7 mouse cellular contexts compared by ENCODE assay signal in the genomic region with DNA sequence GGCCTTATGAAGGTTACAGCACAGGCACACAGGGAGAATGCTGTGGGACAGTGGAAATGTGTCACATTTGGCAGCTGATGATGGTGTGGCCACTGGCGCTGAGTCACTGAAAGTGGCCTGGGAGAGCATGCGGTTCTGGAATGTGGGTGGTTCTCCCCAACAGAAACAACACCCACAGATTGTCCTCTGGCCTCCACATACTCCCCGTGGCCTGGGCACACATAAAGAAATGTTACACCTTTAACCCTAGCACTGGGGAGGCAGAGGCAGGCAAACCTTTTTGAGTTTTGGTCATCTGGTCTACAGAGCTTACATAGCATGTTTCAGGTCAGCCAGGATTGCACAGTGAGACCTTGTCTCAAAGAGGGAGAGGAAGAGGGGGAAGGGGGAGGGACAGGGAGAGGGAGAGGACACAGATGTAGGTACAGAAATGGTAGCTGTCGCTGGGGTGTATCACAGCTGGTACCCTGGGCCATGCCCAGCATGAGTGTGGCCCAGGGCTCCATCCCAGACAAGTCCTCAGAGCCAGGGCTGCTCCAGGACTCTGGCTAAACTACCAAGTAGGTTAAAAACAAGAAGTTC.
DNase-seq lines count a peak whose midpoint lies in the region; ATAC-seq and TF ChIP-seq lines count a peak whose summit lies in the region.

No protein-coding gene starts in this region.

- H3K4me1 ChIP-seq in heart, embryonic 15.5 days (replicated peaks): peaks cover 24% of the 10 kb centered on the region
- H3K4me1 ChIP-seq in limb, embryonic 11.5 days (ENCODE audit: control insufficient read depth, insufficient read depth, low read length): peaks cover 16% of the 10 kb centered on the region
- H3K4me1 ChIP-seq in olfactory bulb, adult 2 months (ENCODE audit: control insufficient read depth, insufficient read depth, low read length): peaks cover 13% of the 10 kb centered on the region

- no peaks in the 10 kb centered on the region for H3K27me3 ChIP-seq in Patski
- no peaks in the 10 kb centered on the region for H3K27me3 ChIP-seq in heart, embryonic 15.5 days
- H3K27me3 ChIP-seq in limb, embryonic 11.5 days (ENCODE audit: control insufficient read depth, insufficient read depth, low read length): no peaks in the 10 kb centered on the region

- H3K9ac ChIP-seq in heart, embryonic 15.5 days: peak overlapping the region; percentile 4; the same call in 1 of the 2 replicates
- peak overlapping the region; percentile 62; the same call in 1 of the 2 replicates for H3K9ac ChIP-seq in limb, embryonic 11.5 days (ENCODE audit: low read length)

- H3K9me3 ChIP-seq in heart, embryonic 15.5 days (replicated peaks): no peaks in the 10 kb centered on the region
- no peaks in the 10 kb centered on the region; the same call in 1 of the 2 replicates for H3K9me3 ChIP-seq in limb, embryonic 11.5 days (ENCODE audit: control insufficient read depth, low read length)

- DNase-seq in Patski (ENCODE audit: low read depth, low spot score): no peak
- DNase-seq in embryo, embryonic 10.5 days (ENCODE audit: low spot score): peak; percentile 52
- peak; percentile 45 for DNase-seq in limb, embryonic 11.5 days (ENCODE audit: low spot score)
- DNase-seq in cerebellum, adult 11 months: no peak
- DNase-seq in layer of hippocampus, adult 9-11 months: no peak

- no peak overlapping the region for H3K4me3 ChIP-seq in heart, embryonic 15.5 days
- H3K4me3 ChIP-seq in limb, embryonic 11.5 days (ENCODE audit: low read depth, low read length): no peak overlapping the region
- no peak overlapping the region for H3K4me3 ChIP-seq in olfactory bulb, adult 2 months (ENCODE audit: insufficient read depth, low read depth, low read length)

- in situ Hi-C loops in Patski (cut with MboI; ENCODE audit: low pct_unique_long_range_greater_than_20kb): no loop called here

- TF ChIP-seq POLR2A in olfactory bulb, adult 2 months (IDR thresholded peaks at IDR 0.05; ENCODE audit: insufficient read depth, low read depth, low read length): no peak

- peak overlapping the region; percentile 69 for H3K27ac ChIP-seq in heart, embryonic 15.5 days
- H3K27ac ChIP-seq in limb, embryonic 11.5 days (replicated peaks; ENCODE audit: low read depth, low read length): peak overlapping the region; percentile 90
- H3K27ac ChIP-seq in olfactory bulb, adult 2 months (ENCODE audit: insufficient read depth, low read depth, low read length): 0 out of 2 replicates have a peak overlapping the region, but pooled peaks have one; percentile 12

- POLR2A ChIA-PET in Patski (lab: Charles Lee): interaction anchor here (0.7 to 6.0 kb wide), 9 partner anchors 11 to 87 kb away, joined by 3 to 48 read pairs (median 5); no protein-coding TSS in a partner anchor

- 26% methylated on average over 4 of the region's 4 CpGs for WGBS in heart, embryonic 15.5 days
- 49% methylated on average over 4 of the region's 4 CpGs for WGBS in limb, embryonic 11.5 days
- WGBS in olfactory bulb, adult 2 months: 60% methylated on average over 4 of the region's 4 CpGs

- TF ChIP-seq CTCF in Patski (IDR thresholded peaks at IDR 0.05): no peak
- TF ChIP-seq CTCF in olfactory bulb, adult 2 months (IDR thresholded peaks at IDR 0.05; ENCODE audit: insufficient read depth, low read depth, low read length): no peak

- ATAC-seq in Patski: peak; percentile 51
- ATAC-seq in heart, embryonic 15.5 days (replicated peaks; ENCODE audit: insufficient number of reproducible peaks, insufficient read depth, low FRiP score, low read depth): 0 out of 2 replicates have a peak, but pooled peaks have one; percentile 40
- no peak; the same call in 1 of the 2 replicates for ATAC-seq in limb, embryonic 11.5 days (ENCODE audit: insufficient number of reproducible peaks, low FRiP score, low TSS enrichment, low read depth)

- peak overlapping the region; percentile 7; the same call in 1 of the 2 replicates for H3K4me2 ChIP-seq in heart, embryonic 15.5 days
- no peak overlapping the region for H3K4me2 ChIP-seq in limb, embryonic 11.5 days (ENCODE audit: low read depth, severe bottlenecking)

- no peaks in the 10 kb centered on the region for H3K36me3 ChIP-seq in heart, embryonic 15.5 days
- H3K36me3 ChIP-seq in limb, embryonic 11.5 days (ENCODE audit: control insufficient read depth, insufficient read depth, low read length): no peaks in the 10 kb centered on the region

- CTCF ChIA-PET in Patski (lab: Charles Lee): interaction anchor here (0.8 to 3.2 kb wide), 8 partner anchors 13 to 135 kb away, joined by 3 to 13 read pairs (median 4); no protein-coding TSS in a partner anchor

Comparison
In these comparisons a context has a peak if more than half of its experiments do, and no peak if none do; other contexts are left out.
1. DNase-seq: peak in embryo, embryonic 10.5 days (single experiment) and limb, embryonic 11.5 days (single experiment); none in Patski (single experiment), cerebellum, adult 11 months (single experiment) and layer of hippocampus, adult 9-11 months (single experiment).
2. H3K27ac ChIP-seq: peak in every context shown above with its lines; median percentile 90 in limb, embryonic 11.5 days; 69 in heart, embryonic 15.5 days; 12 in olfactory bulb, adult 2 months.